In genomic region chr11:120654741-120655140, GRCm38 (mm10) we compare ENCODE assay signal across 23 mouse cellular contexts. TPM values are rescaled to one million over a fixed set of nuclear protein-coding genes. Genes with fewer than 3 reads are reported as not detected.
"Had no signal": no experiment of that assay in that cellular context is flagged by ENCODE, and none has a peak within 500 bp of the region (broad histone marks: within the 10 kb centered on the region; RNA-seq: fewer than 3 reads in every experiment).

No protein-coding gene starts in this region.

- H3K27ac ChIP-seq: lung, embryonic 15.5 days; macrophage; midbrain, embryonic 13.5 days; midbrain, embryonic 15.5 days; neural tube, embryonic 13.5 days; neural tube, embryonic 15.5 days had no signal

- DNase-seq: lung, adult 2 months; lung, postnatal 14 days; lung, postnatal 36 days; retina, postnatal 1 day; right cerebral cortex, adult 18-20 months; right cerebral cortex, postnatal 25 days; right cerebral cortex, postnatal 4 days; spleen, adult 18-20 months; thymus, adult 18-20 months; thymus, postnatal 14 days; thymus, postnatal 36 days had no signal

- H3K4me3 ChIP-seq: lung, embryonic 15.5 days; megakaryocyte, embryonic 14.5 days; midbrain, embryonic 13.5 days; midbrain, embryonic 15.5 days; neural tube, embryonic 13.5 days; neural tube, embryonic 15.5 days had no signal

- H3K36me3 ChIP-seq: lung, embryonic 15.5 days; midbrain, embryonic 13.5 days; midbrain, embryonic 15.5 days; neural tube, embryonic 13.5 days; neural tube, embryonic 15.5 days had no signal

- H3K9me3 ChIP-seq: lung, embryonic 15.5 days; megakaryocyte, embryonic 14.5 days; midbrain, embryonic 13.5 days; midbrain, embryonic 15.5 days; neural tube, embryonic 13.5 days; neural tube, embryonic 15.5 days had no signal

- ATAC-seq: lung, postnatal 0 days; midbrain, embryonic 13.5 days; midbrain, embryonic 15.5 days had no signal

- H3K9ac ChIP-seq: lung, embryonic 15.5 days; midbrain, embryonic 13.5 days; midbrain, embryonic 15.5 days; neural tube, embryonic 13.5 days; neural tube, embryonic 15.5 days had no signal

- H3K4me2 ChIP-seq: lung, embryonic 15.5 days; midbrain, embryonic 11.5 days; midbrain, embryonic 13.5 days; midbrain, embryonic 15.5 days; neural tube, embryonic 13.5 days; neural tube, embryonic 15.5 days had no signal

RNA-seq across cellular contexts. Expression of gene Notum, which starts 6.2 kb away (rescaled TPM):
- polyA plus RNA-seq: macrophage; thymus, postnatal 0 days had no signal

RNA-seq across cellular contexts. Expression of gene Myadml2, which starts 6.8 kb away (rescaled TPM):
- polyA plus RNA-seq: lung, postnatal 0 days; macrophage; neural tube, embryonic 11.5 days; stomach, embryonic 14.5 days had no signal

RNA-seq across cellular contexts. Expression of gene Pycr1, which starts 11.2 kb away (rescaled TPM):
- polyA plus RNA-seq: macrophage had no signal
